Mouse (Mus musculus): ENCODE data around the gene Mak. TPM values are rescaled to one million over a fixed set of nuclear protein-coding genes. Genes with fewer than 3 reads are reported as not detected.
"Not testable (repeated sequence)": the region's sequence is repeated elsewhere in the genome, so short reads cannot be mapped to it uniquely, and the experiment has no call there.

The Mak gene
- polyA plus RNA-seq, 1 experiment from 2014 or later = 0.15 TPM

DNA sequence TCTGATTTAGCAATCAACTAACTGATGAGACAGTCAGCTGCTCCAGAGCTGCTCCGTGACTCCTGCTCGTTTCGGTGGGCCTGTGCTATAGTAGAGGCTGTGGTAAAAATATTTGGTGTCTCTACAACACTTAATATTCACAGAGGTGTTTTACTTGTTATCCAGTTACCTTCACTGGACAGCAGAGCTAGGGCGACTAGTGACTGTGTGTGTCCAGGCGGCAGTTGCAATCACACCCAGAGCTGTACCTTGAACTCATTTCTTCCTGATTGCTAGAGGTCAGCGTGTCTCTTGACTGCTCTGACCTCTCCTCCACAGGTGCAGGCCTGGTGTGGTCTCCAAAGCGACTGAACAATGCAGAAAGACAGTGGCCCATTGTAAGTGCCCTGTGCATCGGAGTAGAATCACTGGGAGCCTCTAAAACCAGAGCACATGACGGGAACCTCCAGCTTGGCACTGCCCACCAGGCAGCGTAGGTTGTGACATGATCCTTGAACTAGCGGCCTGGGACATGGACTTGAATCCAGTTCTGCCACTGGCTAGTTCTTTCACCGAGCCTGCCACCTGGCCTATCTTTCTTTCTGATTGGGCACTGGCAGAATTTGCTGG lies 62.6 kb downstream of the Mak start:
- Histone ChIP-seq H3K27ac (peak overlapping the region; percentile 99), H3K9me3 (replicated peaks) (no peaks in the 10 kb centered on the region), H3K9ac (peak overlapping the region; percentile 93), H3K4me2 (peak overlapping the region; percentile 95), H3K4me3 (peak overlapping the region; percentile 86), H3K4me1 (peaks cover 83% of the 10 kb centered on the region), H3K36me3 (peaks cover 76% of the 10 kb centered on the region), H3K27me3 (replicated peaks) (no peaks in the 10 kb centered on the region)
- ATAC-seq = no peak
- 16% methylated on average over 12 of the region's 12 CpGs for WGBS (ENCODE audit: insufficient replicate concordance)

DNA sequence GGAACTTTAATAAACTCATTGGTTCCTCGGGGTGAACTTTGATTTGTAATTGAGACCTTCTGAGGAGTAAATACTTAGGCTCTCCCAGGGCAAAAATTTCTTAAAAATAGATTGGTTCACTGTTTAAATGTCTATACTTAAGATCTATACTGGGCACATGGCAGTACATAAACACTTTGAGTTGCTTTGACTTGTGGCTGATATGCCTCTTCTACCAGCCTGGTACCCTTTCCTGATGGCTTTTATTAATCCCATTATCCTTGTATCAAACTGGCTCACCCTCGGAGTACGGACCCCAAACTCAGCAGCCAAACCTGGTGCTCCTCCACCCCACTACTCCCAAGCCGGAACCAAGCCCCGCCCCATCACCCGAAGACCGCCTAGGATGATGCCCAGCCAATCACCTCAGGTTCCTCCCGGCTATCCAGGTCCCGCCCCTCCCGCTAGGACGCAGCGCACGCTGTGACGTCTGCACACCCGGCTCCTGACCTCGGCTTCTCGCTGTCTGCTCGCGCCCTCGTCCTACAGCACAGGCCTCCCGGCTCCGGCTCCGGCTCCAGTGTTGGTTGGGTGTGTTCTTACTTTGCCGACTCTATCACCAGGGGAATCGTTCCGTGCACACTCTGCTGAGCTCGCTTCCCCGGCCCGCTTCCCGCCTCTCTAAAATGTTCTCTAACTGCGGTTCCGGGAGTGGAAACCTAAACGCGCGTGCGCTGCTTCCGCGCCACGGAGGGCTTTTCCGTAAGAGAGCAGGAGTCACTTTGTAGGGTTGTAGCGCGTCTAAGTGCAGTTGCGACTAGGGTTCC lies 63.5 kb downstream of the Mak start, which contains the start of gene Tmem14c:
Gene Tmem14c, plus strand, starts transcription at position 464 of the 806 bp plus-strand sequence.
- Histone ChIP-seq H3K27me3 (replicated peaks) (no peaks in the 10 kb centered on the region), H3K27ac (peak within 1 kb of the TSS; percentile 99), H3K4me1 (peaks cover 76% of the 10 kb centered on the region), H3K9ac (peak within 1 kb of the TSS; percentile 93), H3K9me3 (replicated peaks) (no peaks in the 10 kb centered on the region), H3K4me2 (peak within 1 kb of the TSS; percentile 95), H3K4me3 (peak within 1 kb of the TSS; percentile 86), H3K36me3 (peaks cover 76% of the 10 kb centered on the region)
- ATAC-seq = peak; percentile 82
- WGBS (ENCODE audit: insufficient replicate concordance) = under 1% methylated on average over 43 of the region's 43 CpGs

DNA sequence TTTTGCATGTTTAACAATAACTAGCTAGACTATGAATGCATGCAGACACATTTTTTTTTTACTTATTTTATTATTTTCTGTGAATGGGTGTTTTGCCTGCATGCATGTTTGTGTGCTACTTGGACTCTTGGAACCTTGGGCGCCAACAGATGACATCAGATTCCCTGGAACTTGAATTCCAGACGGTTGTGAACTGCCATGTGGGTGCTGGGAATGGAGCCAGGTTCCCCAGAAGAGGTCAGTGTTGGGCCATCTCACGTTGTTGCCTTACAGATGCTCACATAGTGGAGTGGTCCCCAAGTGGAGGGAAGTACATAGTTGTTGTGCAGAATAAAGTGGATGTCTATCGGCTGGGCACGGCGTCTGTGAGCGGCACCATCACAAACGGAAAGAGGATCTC lies 70.6 kb downstream of the Mak start:
- no peak overlapping the region for H3K4me2 ChIP-seq
- H3K4me1 ChIP-seq = peaks cover 31% of the 10 kb centered on the region
- no peaks in the 10 kb centered on the region for H3K27me3 ChIP-seq (replicated peaks)
- 85% methylated on average over 8 of the region's 8 CpGs for WGBS (ENCODE audit: insufficient replicate concordance)
- no peak overlapping the region for H3K4me3 ChIP-seq
- H3K9ac ChIP-seq = no peak overlapping the region
- H3K36me3 ChIP-seq = peaks cover 100% of the 10 kb centered on the region
- H3K27ac ChIP-seq = no peak overlapping the region
- ATAC-seq = no peak
- H3K9me3 ChIP-seq (replicated peaks) = no peaks in the 10 kb centered on the region

- WGBS (ENCODE audit: insufficient replicate concordance) = 94% methylated on average over 10 of the region's 10 CpGs
- Histone ChIP-seq H3K27me3 (replicated peaks) (no peaks in the 10 kb centered on the region), H3K36me3 (peaks cover 100% of the 10 kb centered on the region), H3K9ac (no peak overlapping the region), H3K4me3 (no peak overlapping the region), H3K27ac (no peak overlapping the region), H3K4me2 (no peak overlapping the region), H3K9me3 (replicated peaks) (no peaks in the 10 kb centered on the region), H3K4me1 (peaks cover 31% of the 10 kb centered on the region)
- ATAC-seq = no peak
Observed at GRCm38 (mm10) chr13:41008271-41008670, 71.2 kb downstream of the Mak start.

GRCm38 (mm10) chr13:41006244-41006643 lies 73.3 kb downstream of the Mak start:
- no peak overlapping the region for H3K9ac ChIP-seq
- no peaks in the 10 kb centered on the region for H3K9me3 ChIP-seq (replicated peaks)
- no peak for ATAC-seq
- H3K4me3 ChIP-seq = no peak overlapping the region
- peaks cover 33% of the 10 kb centered on the region for H3K4me1 ChIP-seq
- no peak overlapping the region for H3K27ac ChIP-seq
- peaks cover 89% of the 10 kb centered on the region for H3K36me3 ChIP-seq
- no peaks in the 10 kb centered on the region for H3K27me3 ChIP-seq (replicated peaks)
- 85% methylated on average over 4 of the region's 4 CpGs for WGBS (ENCODE audit: insufficient replicate concordance)
- no peak overlapping the region for H3K4me2 ChIP-seq

- H3K36me3 ChIP-seq = peaks cover 47% of the 10 kb centered on the region
- H3K4me3 ChIP-seq = peak overlapping the region; percentile 90
- peak overlapping the region; percentile 79 for H3K27ac ChIP-seq
- H3K4me2 ChIP-seq = peak overlapping the region; percentile 98
- peaks cover 46% of the 10 kb centered on the region for H3K4me1 ChIP-seq
- peak overlapping the region; percentile 85 for H3K9ac ChIP-seq
- WGBS (ENCODE audit: insufficient replicate concordance) = 56% methylated on average over 5 of the region's 5 CpGs
- H3K9me3 ChIP-seq (replicated peaks) = no peaks in the 10 kb centered on the region
- no peaks in the 10 kb centered on the region for H3K27me3 ChIP-seq (replicated peaks)
- ATAC-seq = 0 out of 2 replicates have a peak, but pooled peaks have one; percentile 33
Observed at GRCm38 (mm10) chr13:41002001-41002400, 77.5 kb downstream of the Mak start.

- H3K9ac ChIP-seq = peak within 1 kb of the TSS; percentile 85
- ATAC-seq = peak; percentile 86
- H3K9me3 ChIP-seq (replicated peaks) = no peaks in the 10 kb centered on the region
- H3K36me3 ChIP-seq = peaks cover 38% of the 10 kb centered on the region
- WGBS (ENCODE audit: insufficient replicate concordance) = under 1% methylated on average over 58 of the region's 58 CpGs
- no peaks in the 10 kb centered on the region for H3K27me3 ChIP-seq (replicated peaks)
- peak within 1 kb of the TSS; percentile 90 for H3K4me3 ChIP-seq
- H3K4me1 ChIP-seq = peaks cover 46% of the 10 kb centered on the region
- H3K27ac ChIP-seq = peak within 1 kb of the TSS; percentile 90
- H3K4me2 ChIP-seq = peak within 1 kb of the TSS; percentile 98
Observed at GRCm38 (mm10) chr13:41000926-41001639, 78.4 kb downstream of the Mak start, which contains the start of gene Pak1ip1. Gene Pak1ip1 (plus strand): TSS chr13:41001023.

GRCm38 (mm10) chr13:41000140-41000925 lies 79.2 kb downstream of the Mak start:
- peak; percentile 15; the same call in 1 of the 2 replicates for ATAC-seq
- H3K27ac ChIP-seq = peak overlapping the region; percentile 90
- H3K36me3 ChIP-seq = peaks cover 30% of the 10 kb centered on the region
- H3K9ac ChIP-seq = peak overlapping the region; percentile 85
- no peaks in the 10 kb centered on the region for H3K9me3 ChIP-seq (replicated peaks)
- peak overlapping the region; percentile 98 for H3K4me2 ChIP-seq
- H3K4me1 ChIP-seq = peaks cover 43% of the 10 kb centered on the region
- H3K4me3 ChIP-seq = peak overlapping the region; percentile 90
- H3K27me3 ChIP-seq (replicated peaks) = no peaks in the 10 kb centered on the region
- under 1% methylated on average over 25 of the region's 25 CpGs for WGBS (ENCODE audit: insufficient replicate concordance)

GRCm38 (mm10) chr13:40998537-40998936 lies 81.0 kb downstream of the Mak start:
- H3K36me3 ChIP-seq = peaks cover 12% of the 10 kb centered on the region
- H3K27me3 ChIP-seq (replicated peaks); H3K4me3 ChIP-seq; ATAC-seq; H3K27ac ChIP-seq; H3K4me2 ChIP-seq; H3K9ac ChIP-seq; H3K9me3 ChIP-seq (replicated peaks): not testable (repeated sequence)
- peaks cover 40% of the 10 kb centered on the region for H3K4me1 ChIP-seq
- WGBS (ENCODE audit: insufficient replicate concordance) = 67% methylated on average over 5 of the region's 5 CpGs

DNA sequence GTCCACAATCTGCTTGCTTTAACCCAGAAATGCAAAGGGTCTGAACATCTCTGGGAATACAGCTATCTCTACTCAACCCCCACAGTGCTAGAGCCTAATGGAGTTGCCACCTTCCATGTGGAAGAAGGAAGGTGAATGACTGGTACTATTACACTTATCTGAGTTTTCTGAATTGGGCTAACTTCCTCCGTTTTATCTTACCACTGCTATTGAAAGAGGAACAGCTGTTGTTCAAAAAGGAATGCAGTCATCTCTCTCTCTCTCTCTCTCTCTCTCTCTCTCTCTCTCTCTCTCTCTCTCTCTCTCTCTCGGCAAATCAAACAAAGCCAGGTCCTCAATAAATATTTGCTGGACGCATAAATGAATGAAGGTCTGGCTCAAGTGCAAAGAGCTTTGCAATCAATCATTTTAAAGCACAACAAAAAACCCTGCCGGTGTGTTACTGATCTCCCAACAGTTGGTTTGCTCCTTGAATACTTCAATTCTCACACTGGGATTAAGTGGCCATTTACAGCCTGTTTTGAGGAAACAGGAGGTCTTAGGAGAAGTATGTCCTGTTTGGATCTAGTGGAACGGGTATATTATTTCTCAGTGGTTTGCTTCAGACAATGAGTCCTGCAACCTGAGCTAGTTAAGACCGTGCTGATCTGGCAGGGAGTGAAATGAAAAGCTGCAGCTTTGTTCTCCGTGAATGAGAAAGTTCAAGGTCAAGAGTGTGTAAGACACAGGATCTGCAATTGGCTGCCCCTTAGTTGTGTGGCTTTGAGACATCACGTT lies 84.8 kb downstream of the Mak start:
- no peaks in the 10 kb centered on the region for H3K27me3 ChIP-seq (replicated peaks)
- no peak overlapping the region for H3K4me3 ChIP-seq
- ATAC-seq = no peak
- peak overlapping the region; percentile 3; the same call in 1 of the 2 replicates for H3K4me2 ChIP-seq
- 24% methylated on average over 8 of the region's 8 CpGs for WGBS (ENCODE audit: insufficient replicate concordance)
- no peaks in the 10 kb centered on the region for H3K9me3 ChIP-seq (replicated peaks)
- peaks cover 14% of the 10 kb centered on the region for H3K4me1 ChIP-seq
- H3K36me3 ChIP-seq = no peaks in the 10 kb centered on the region
- 0 out of 2 replicates have a peak overlapping the region, but pooled peaks have one; percentile 12 for H3K27ac ChIP-seq
- H3K9ac ChIP-seq = no peak overlapping the region
